Mouse (Mus musculus): ENCODE results near the gene Klk13. TPM values are rescaled to one million over a fixed set of nuclear protein-coding genes. Genes with fewer than 3 reads are reported as not detected.

Gene Klk13
- polyA plus RNA-seq, 1 experiment from 2014 or later, result not detected

GRCm38 (mm10) chr7:43775311-43776057 is 63.1 kb downstream of the Klk13 start:
- no peaks in the 10 kb centered on the region for H3K9me3 ChIP-seq (ENCODE audit: control insufficient read depth, low read length)
- no peak overlapping the region for H3K9ac ChIP-seq (ENCODE audit: low read length)
- no peak overlapping the region for H3K27ac ChIP-seq (ENCODE audit: low read depth, low read length)
- H3K4me1 ChIP-seq (ENCODE audit: control insufficient read depth, insufficient read depth, low read length), result no peaks in the 10 kb centered on the region
- no peak overlapping the region for H3K4me3 ChIP-seq (ENCODE audit: low read depth, low read length)
- 46% methylated on average over 7 of the region's 7 CpGs for WGBS
- H3K4me2 ChIP-seq (ENCODE audit: low read depth), result no peak overlapping the region
- DNase-seq (ENCODE audit: low spot score) (no peak), ATAC-seq (ENCODE audit: insufficient read depth, low FRiP score, low TSS enrichment) (no peak)
- no peaks in the 10 kb centered on the region for H3K27me3 ChIP-seq (ENCODE audit: control insufficient read depth, insufficient read depth, low read length)
- H3K36me3 ChIP-seq (ENCODE audit: control insufficient read depth, insufficient read depth, low read length), result no peaks in the 10 kb centered on the region

DNA sequence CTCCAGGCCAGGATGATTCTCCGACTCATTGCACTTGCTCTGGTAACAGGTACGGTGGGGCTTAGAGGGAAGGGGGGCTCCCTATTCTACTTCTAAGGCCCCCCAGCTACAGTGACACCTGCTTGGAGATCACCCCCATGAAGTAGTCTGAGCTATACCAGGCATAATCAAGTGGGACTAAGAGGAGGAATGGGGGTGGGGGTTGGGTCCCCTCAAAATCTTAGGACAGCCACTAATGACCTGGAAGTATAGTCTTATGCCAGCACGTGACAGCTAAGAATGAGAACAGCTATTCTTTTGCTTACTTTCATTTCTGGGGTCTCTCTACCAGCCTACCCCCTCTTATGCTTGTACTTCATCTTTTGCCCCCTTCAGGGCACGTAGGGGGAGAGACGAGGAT is 64.1 kb downstream of the Klk13 start:
- no peaks in the 10 kb centered on the region for H3K4me1 ChIP-seq (ENCODE audit: control insufficient read depth, insufficient read depth, low read length)
- DNase-seq (ENCODE audit: low spot score) (no peak), ATAC-seq (ENCODE audit: insufficient read depth, low FRiP score, low TSS enrichment) (no peak)
- H3K4me2 ChIP-seq (ENCODE audit: low read depth), result no peak overlapping the region
- no peak overlapping the region for H3K4me3 ChIP-seq (ENCODE audit: low read depth, low read length)
- H3K27ac ChIP-seq (ENCODE audit: low read depth, low read length), result no peak overlapping the region
- no peaks in the 10 kb centered on the region for H3K27me3 ChIP-seq (ENCODE audit: control insufficient read depth, insufficient read depth, low read length)
- no peaks in the 10 kb centered on the region for H3K9me3 ChIP-seq (ENCODE audit: control insufficient read depth, low read length)
- 86% methylated on average over 5 of the region's 5 CpGs for WGBS
- H3K36me3 ChIP-seq (ENCODE audit: control insufficient read depth, insufficient read depth, low read length), result no peaks in the 10 kb centered on the region
- no peak overlapping the region for H3K9ac ChIP-seq (ENCODE audit: low read length)

Other genes with a start within 250 kb of the Klk13 start
- gene Vsig10l, start 249.4 kb upstream of the Klk13 start, polyA plus RNA-seq (2014; fragmentation: Nextera tagmentation; extraction: Ambion mirVana), result 2.0 and 4.0 TPM in 2 replicates
- gene Iglon5, start 222.5 kb upstream of the Klk13 start, polyA plus RNA-seq (2014; fragmentation: Nextera tagmentation; extraction: Ambion mirVana), result 2.4 and 2.7 TPM in 2 replicates
- gene 4931406B18Rik, start 206.6 kb upstream of the Klk13 start, polyA plus RNA-seq (2014; fragmentation: Nextera tagmentation; extraction: Ambion mirVana), result not detected in 2 replicates
- gene Cd33, start 168.1 kb upstream of the Klk13 start, polyA plus RNA-seq (2014; fragmentation: Nextera tagmentation; extraction: Ambion mirVana), result 1.2 and 1.3 TPM in 2 replicates
- gene Zfp658, start 150.3 kb upstream of the Klk13 start, polyA plus RNA-seq (2014; fragmentation: Nextera tagmentation; extraction: Ambion mirVana), result 7.7 and 8.9 TPM in 2 replicates
- gene Zfp719, start 133.0 kb upstream of the Klk13 start, polyA plus RNA-seq (2014; fragmentation: Nextera tagmentation; extraction: Ambion mirVana), result 18.4 and 19.3 TPM in 2 replicates
- gene Zfp819, start 105.4 kb upstream of the Klk13 start, polyA plus RNA-seq (2014; fragmentation: Nextera tagmentation; extraction: Ambion mirVana), result 0.25 and 0.64 TPM in 2 replicates
- gene Ceacam18, start 77.9 kb upstream of the Klk13 start, polyA plus RNA-seq (2014; fragmentation: Nextera tagmentation; extraction: Ambion mirVana), result not detected in 2 replicates
- gene Siglece, start 52.4 kb upstream of the Klk13 start, polyA plus RNA-seq (2014; fragmentation: Nextera tagmentation; extraction: Ambion mirVana), result 0.34 TPM in 1 of 2 replicates, not detected in the other
- 11.0 and 11.6 TPM in 2 replicates for gene Ctu1, start 40.6 kb upstream of the Klk13 start, polyA plus RNA-seq (2014; fragmentation: Nextera tagmentation; extraction: Ambion mirVana)
- gene Klk14, start 22.1 kb upstream of the Klk13 start, polyA plus RNA-seq (2014; fragmentation: Nextera tagmentation; extraction: Ambion mirVana), result not detected in 2 replicates
- not detected in 2 replicates for gene Klk12, start 56.3 kb downstream of the Klk13 start, polyA plus RNA-seq (2014; fragmentation: Nextera tagmentation; extraction: Ambion mirVana)
- gene Klk11, start 62.0 kb downstream of the Klk13 start, polyA plus RNA-seq (2014; fragmentation: Nextera tagmentation; extraction: Ambion mirVana), result not detected in 2 replicates
- gene Klk10, start 68.5 kb downstream of the Klk13 start, polyA plus RNA-seq (2014; fragmentation: Nextera tagmentation; extraction: Ambion mirVana), result not detected in 2 replicates
- not detected in 2 replicates for gene Klk9, start 79.3 kb downstream of the Klk13 start, polyA plus RNA-seq (2014; fragmentation: Nextera tagmentation; extraction: Ambion mirVana)
- gene Klk8, start 85.0 kb downstream of the Klk13 start, polyA plus RNA-seq (2014; fragmentation: Nextera tagmentation; extraction: Ambion mirVana), result 8.6 and 9.4 TPM in 2 replicates
- not detected in 2 replicates for gene Klk7, start 98.7 kb downstream of the Klk13 start, polyA plus RNA-seq (2014; fragmentation: Nextera tagmentation; extraction: Ambion mirVana)
- not detected in 2 replicates for gene Klk6, start 111.9 kb downstream of the Klk13 start, polyA plus RNA-seq (2014; fragmentation: Nextera tagmentation; extraction: Ambion mirVana)
- gene Klk5, start 129.4 kb downstream of the Klk13 start, polyA plus RNA-seq (2014; fragmentation: Nextera tagmentation; extraction: Ambion mirVana), result not detected in 2 replicates
- not detected in 2 replicates for gene Klk4, start 168.6 kb downstream of the Klk13 start, polyA plus RNA-seq (2014; fragmentation: Nextera tagmentation; extraction: Ambion mirVana)
- not detected in 2 replicates for gene Klk15, start 221.2 kb downstream of the Klk13 start, polyA plus RNA-seq (2014; fragmentation: Nextera tagmentation; extraction: Ambion mirVana)
- not detected in 2 replicates for gene Klk1b8, start 238.1 kb downstream of the Klk13 start, polyA plus RNA-seq (2014; fragmentation: Nextera tagmentation; extraction: Ambion mirVana)